Mouse (Mus musculus) CH12.LX (cell line): ENCODE measurements around the gene Lysmd1.

Experiments used
- CTCF ChIP-seq, 2 experiments: IDR thresholded peaks in 1 of 2; conservative IDR thresholded peaks in 1 of 2; 2 replicates each; pipeline ENCODE4 v1.5.1; 2011 to 2012; ENCODE audit warnings: low read depth in 2 of 2, low read length in 2 of 2, improper control_type of control experiment in 1 of 2, inconsistent platforms in 1 of 2, mild to moderate bottlenecking in 1 of 2, moderate library complexity in 1 of 2
- HCFC1 ChIP-seq: IDR thresholded peaks from 2 replicates; pipeline ENCODE4 v1.6.1; 2012; ENCODE audit warnings: low read depth, mild to moderate bottlenecking, inconsistent platforms, low read length, improper control_type of control experiment
- MAX ChIP-seq: IDR thresholded peaks from 2 replicates; pipeline ENCODE4 v1.6.1; 2011; ENCODE audit warnings: low read length, improper control_type of control experiment
- POLR2A ChIP-seq: IDR thresholded peaks from 2 replicates; pipeline ENCODE4 v1.6.1; 2011; ENCODE audit warnings: low read depth, mild to moderate bottlenecking, improper control_type of control experiment, low read length

DNA sequence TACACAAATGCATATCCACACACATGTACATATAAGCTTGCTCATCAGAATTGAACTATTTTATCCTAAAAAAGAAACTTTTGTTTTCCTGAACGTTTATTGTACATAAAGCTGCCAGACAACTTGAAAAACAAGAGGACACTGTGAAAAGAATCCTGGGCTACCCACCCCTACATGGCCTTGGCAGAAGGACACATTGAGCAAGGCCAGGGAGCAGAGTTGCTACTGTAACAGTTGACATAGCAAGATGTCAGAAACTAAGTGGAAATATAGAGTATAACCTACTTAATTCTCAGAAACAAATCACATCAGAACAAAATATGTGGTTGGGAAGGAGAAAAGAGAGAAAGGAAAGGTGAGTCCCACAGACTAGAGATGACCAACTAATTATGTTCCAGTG is 48.0 kb downstream of the Lysmd1 start:
- TF ChIP-seq HCFC1 = no peak
- no peak for TF ChIP-seq POLR2A
- TF ChIP-seq CTCF (conservative IDR thresholded peaks at IDR 0.05 in 1 of 2, IDR thresholded peaks at IDR 0.05 in 1 of 2; ENCODE audit: low read depth in 2 of 2, low read length in 2 of 2) = no peak
- no peak for TF ChIP-seq MAX
